Mouse (Mus musculus) spleen, postnatal 14 days (tissue): ENCODE data around the gene Stk17b.
A peak's percentile ranks its signal among the peaks of the same experiment; 100 is the strongest.
"Not testable (repeated sequence)": the region's sequence is repeated elsewhere in the genome, so short reads cannot be mapped to it uniquely, and the experiment has no call there.

ENCODE experiments used
- DNase-seq, 2 experiments: peaks; one replicate each; pipeline ENCODE4 v3.0.0; 2021 to 2022; ENCODE audit warnings: low spot score in 2 of 2

Gene Stk17b

DNA sequence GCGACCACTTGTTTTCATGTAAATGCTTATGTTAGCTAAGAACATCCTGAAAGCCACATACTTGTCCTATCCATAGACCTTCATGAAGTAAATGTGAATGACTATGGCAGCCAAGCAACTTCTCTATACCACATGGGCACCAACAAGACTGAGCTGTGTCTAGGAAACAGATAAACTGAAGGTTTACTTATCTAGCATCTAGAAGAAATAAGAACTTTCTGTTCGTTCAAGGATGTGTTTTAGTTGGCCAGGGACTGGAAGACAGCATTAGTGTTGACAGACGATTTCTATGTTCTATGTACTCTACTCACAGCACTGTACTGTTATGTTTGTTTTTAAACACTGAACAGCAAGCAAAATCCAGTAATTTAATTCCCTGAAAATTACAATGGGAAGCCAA lies 2.9 kb downstream of the Stk17b start:
- DNase-seq: no peak

DNA sequence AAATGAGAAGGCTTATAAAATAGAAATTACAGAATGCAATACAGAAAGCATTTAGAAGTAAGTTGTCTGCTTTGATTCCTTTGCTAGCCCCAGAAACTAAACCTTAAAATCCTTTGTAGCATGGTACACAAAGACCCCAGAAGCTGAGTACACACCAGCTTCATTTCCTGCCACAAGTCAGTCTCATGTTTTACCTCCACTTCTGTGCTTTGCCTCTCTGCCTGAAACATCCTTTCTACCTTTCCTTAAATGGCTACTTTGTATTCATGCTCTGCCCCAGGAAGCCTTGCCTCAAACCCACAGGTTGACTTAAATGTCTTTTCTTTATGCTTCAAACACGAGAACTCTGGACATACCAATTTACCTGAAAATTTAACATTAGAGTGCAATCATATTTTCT lies 3.7 kb downstream of the Stk17b start:
- no peak for DNase-seq

DNA sequence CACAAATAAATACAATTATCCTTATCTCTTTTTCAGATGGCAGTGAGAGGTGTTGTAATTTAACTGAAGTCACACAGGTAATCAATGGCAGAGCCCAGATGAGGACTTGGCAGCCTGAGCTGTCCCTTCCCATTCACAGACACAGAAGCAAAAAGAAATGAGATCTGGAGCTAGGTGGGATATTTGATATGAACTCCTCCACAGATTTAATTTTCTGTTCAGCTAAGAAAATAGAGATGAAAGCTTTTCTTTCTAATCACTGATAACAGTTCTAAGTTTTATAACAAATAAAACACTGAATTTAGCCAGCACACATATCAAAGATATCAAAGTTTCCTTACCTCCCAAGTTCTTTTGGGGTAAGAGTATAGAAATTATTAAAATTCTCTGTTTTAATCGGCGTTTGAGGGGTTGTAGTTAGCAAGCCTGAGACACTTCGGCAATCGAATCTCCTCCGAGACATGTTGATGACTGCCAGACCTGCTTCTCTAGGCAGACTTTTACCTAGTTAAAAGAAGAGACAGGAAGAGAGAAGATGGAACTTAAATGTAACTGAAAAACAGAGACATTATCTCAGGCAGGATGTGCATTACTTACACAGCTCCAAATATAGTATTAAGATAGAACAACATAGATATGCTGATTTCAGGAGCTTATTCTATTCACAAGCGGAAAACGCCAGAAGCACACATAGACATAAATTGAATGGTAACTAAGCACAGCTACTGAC lies 8.7 kb downstream of the Stk17b start:
- DNase-seq: no peak

DNA sequence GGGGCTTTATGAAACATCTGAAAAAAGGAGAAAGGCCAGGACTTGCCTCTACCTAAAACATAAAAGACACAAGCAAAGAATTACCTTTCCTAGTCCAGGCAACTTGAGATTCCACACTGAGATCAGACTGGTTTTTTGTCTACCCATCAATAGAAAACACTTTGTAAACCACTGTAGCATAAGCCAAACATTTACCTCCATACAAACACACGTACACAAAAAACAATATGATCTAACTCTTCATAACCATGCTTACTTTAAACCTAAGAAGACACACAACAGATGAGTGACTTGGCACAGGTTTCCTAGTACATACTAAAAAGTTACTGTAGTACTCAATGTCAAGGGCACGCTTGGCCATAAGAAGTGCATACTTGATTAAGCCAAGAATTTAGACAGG lies 9.5 kb downstream of the Stk17b start:
- DNase-seq: no peak

DNA sequence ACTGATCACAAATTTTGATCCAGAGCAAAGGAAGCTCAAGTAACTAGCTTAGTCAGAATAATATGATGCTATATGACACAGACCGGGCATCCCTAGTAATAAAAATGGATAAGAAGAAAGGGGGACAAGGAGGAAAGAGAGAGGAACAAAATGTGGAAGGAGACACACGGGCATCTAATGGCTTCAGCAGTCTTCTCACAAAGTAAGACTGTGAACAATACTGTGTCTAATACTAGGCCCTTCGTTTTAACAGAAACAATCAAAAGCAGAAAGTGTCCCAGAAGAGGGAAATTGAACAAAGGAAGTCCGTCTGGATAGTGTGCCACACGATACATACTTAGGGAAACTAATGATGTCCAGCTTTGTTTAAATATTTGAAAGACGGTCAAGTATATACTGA lies 10.0 kb downstream of the Stk17b start:
- no peak for DNase-seq

DNA sequence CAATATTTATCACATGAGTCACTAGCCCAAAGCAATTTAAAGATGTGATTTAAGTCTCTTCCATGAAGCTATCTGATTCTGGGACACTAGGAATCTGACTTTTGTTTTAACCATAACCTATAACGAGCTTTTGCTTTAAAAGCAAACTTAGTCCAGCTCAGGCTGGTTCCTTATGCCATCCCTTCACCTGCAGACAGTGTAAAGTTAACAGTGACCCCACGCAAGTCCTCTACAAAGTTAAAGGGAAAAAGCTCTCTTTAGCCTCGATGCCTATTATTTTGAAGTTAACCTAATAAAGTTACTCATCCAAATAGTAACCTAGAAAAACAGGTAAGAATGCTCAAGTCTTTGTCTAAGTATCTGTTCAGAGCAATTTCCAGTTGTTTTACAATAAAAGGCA lies 10.5 kb downstream of the Stk17b start:
- DNase-seq: no peak

DNA sequence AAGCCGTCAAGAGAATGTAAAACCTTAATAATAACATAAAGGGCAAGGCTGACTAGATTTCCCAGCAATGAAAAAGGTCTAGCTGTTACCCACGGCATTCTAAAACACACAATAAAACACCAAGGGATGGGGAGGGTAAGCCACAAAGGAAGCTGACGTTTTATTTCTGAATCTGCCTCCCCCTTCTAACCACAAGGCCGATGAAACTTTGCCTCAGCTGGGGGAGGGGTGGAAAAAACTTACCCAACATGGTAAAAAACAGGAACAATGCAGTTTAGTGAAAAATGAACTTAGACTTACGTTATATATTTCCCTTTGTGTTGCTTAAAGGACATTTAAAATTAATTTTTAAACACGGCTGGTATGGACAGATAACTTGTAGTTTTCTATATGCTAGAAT lies 11.0 kb downstream of the Stk17b start:
- peak; percentile 36 to 59 for DNase-seq

DNA sequence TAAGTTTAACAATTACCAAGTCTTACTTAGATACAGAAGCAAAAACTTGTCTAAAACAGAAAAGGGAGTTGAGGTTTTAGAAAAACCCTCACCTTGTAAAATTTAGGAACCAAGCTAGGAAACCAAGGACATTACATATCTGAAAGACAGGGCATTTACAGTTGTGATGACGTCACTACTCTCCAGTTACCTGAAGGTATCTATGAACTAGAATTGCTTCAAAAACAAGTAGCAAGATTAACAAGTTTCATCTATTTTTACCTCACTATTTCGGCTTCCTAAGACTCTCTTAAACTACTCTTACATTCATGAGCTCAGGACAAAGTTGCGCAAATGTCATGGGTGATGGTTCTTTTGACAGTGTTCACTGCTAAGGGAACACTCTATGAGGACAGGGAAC lies 12.1 kb downstream of the Stk17b start:
- DNase-seq: no peak

DNA sequence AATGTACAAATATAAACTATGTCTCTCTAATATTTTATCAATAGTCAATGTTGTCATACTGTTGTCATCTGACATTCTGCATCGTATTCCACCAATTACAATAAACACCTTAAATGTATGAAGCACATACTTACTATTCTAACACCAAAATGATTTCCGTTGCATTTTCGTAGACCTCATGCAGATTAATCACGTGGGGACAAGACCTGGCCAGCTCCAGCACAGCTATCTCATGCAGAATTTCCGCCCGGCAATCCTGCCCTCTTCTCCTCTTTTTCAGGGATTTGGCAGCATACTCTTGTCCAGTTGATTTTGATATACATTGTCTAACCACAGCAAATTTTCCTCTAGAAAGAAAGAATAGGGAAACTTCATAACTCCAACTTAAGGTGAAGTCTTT lies 13.5 kb downstream of the Stk17b start:
- DNase-seq: no peak

DNA sequence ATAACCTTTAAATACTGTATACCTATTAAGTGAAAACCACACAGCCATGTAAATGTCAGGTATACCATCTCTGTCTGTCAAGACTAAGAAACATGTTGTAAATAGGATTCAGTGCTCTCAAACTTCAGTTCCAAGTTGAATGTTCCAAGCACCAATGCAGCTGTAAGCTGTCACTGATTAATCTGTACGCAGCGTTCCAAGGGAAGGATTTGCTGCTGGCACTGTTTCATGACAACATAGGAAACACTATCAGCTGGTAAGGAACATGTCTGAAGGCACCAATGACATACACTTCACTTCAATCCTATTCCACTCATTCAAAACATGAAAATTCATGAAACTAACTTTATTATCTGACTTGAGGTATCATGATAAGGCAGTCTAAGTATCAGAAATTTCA lies 18.9 kb downstream of the Stk17b start:
- DNase-seq: no peak

DNA sequence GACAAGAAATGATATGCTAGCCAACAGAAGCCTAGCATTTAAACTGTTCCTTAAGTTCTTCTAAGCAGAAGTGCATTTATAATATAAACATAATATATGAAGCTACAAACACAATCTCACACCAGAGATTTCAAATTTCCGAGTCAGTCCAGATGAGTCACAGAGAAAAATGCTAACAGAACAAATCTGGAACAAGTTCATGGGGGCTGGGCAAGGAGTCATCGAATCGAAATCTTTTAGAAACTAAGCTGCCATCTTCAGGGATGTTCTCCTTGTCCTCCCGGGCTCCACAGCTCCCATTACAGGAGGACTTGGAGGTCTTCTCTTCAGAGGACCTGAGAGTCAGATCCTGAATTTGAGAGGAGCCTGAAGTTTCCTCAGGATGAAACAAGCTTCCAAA lies 27.7 kb downstream of the Stk17b start:
- no peak for DNase-seq

DNA sequence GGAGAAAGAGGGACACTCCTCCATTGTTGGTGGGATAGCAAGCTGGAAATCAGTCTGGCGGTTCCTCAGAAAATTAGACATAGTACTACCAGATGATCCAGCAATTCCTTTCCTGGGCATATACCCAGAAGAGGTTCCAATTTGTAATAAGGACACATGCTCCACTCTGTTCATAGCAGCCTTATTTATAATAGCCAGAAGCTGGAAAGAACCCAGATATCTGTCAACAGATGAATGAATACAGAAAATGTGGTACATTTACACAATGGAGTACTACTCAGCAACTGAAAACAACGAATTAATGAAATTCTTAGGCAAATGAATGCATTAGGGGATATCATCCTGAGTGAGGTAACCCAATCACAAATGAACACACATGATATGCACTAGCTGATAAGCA lies 31.5 kb downstream of the Stk17b start:
- DNase-seq: not testable (repeated sequence)

DNA sequence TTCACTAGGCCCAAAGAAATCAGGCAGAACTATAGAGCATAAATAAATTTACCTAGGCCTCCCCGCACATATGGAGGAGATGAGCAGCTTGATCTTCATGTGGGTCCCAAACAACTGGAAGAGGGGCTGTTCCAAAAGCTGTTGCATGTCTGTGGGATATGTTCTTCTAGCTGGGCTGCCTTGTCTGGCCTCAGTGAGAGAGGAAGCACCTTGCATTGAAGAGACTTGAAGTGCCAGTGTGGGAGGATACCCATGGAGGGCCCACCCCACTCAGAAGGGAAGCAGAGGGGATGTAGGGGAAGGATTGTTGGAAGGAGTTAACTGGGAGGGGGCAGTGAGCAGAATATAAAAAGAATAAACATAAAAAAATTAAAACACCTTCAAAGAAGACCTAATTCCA lies 33.9 kb downstream of the Stk17b start:
- no peak for DNase-seq

DNA sequence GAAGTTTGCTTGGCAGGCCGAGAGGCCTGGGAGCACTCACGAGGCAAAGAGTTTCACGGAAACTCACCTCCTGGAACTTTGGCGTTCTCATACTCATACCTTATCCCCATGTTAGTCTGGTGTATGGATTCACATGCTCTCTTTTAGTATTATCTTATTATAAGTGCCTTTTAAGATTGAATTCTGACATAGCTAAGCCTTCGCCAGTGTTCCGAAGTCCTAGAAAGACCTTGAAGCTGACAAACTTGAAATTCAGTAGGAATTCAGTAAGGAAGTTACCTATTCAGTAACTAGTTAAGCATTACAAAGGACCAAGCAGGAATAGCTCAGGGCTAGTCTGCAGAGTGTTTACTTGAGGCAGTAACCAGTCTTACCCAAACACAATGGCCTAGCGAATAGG lies 34.3 kb downstream of the Stk17b start:
- DNase-seq: not testable (repeated sequence)

DNA sequence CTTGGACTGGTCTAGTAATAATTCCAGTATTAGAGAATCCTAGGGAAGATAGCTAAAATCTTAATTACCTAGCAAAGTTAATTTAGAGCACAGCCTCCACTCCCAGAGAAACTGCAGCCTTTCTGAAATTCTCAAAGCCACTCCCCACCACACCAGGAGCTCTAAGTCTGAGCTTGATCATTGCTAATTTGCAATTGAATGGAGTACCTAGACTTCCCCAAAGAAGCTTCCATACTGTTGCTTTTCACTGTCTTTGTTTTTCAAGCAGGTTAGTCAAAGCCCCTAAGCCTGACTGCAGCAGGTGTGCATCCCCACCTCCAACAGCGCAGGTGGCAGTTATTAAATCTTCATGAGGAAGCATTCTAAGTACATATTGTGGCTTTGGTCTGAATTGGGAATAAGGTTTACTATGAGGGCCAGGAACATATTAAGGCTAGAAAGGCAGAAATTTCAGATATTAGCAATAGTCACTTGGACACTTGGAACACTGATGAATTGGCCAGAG lies 35.1 kb downstream of the Stk17b start:
- not testable (repeated sequence) for DNase-seq

DNA sequence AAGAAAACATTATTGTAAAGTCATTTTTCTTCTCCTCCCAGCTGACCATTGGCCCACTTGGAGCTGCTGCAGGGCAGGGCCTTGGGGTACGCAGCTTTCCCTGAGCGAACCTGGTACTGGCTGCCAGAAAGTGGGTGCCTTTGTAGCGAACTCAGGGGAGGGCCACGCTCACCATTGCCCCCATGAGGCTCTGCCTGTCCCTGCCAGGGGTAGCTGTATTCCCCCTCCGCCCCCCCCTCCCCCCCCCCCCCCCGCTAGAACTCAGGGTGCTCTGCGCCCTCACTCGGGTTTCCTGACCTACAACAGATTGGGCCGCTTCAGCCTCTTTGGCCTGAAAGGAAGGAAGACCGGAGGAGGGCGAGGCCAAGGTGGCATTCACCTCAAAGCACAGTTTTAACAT lies 36.5 kb downstream of the Stk17b start:
- DNase-seq: no peak

DNA sequence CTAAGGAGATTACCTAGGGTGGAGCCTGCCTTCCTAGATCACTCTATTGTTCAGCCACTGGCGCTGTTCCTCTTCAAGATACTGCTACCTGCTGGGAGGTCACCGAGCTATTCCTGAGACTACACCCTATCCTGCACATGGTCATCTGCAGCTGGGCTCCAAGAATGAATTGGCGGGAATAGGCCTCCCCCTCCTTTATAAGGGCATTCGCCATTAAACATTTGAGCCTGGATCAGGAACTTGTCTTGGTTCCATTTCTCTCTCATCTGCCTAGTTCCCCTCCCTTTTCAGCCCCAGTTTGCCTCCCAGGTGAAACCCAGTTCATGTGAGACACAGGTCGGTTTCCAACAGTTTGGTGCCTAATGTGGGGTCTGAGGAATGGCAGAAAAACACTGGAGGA lies 39.0 kb downstream of the Stk17b start:
- no peak for DNase-seq

DNA sequence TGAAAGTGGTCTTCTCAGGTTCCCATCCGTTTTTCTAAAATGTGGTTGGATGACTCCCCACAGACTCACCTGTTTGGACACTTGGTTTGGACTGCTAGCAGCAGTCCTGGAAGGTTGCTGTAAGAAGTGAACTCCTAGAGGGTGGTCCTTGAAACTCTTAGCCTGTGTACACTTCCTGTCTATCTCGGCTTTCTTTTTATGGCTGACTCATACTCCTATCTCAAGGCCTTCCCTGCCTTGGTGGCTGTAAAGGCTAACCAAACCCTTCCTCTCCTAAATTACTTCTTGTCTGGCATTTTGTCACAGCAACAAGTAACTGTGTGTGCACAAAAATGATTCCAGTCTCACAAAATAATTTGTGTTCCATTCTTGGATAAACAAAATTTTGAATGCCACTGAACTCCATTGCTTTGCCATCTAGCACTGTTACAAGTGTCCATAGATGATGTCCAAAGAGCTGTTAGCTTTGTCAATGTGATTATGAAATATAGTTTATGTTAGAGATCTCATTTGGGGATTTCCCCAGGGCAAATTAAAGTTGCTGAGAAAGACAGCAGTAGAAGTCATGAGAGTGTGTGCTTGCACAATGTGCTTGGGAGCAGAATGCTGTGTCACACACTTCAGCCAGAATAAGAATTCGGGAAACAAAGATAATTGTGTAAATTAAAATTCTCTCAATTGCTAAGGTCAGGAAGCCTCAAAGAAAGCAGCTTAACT lies 43.1 kb downstream of the Stk17b start:
- no peak for DNase-seq

DNA sequence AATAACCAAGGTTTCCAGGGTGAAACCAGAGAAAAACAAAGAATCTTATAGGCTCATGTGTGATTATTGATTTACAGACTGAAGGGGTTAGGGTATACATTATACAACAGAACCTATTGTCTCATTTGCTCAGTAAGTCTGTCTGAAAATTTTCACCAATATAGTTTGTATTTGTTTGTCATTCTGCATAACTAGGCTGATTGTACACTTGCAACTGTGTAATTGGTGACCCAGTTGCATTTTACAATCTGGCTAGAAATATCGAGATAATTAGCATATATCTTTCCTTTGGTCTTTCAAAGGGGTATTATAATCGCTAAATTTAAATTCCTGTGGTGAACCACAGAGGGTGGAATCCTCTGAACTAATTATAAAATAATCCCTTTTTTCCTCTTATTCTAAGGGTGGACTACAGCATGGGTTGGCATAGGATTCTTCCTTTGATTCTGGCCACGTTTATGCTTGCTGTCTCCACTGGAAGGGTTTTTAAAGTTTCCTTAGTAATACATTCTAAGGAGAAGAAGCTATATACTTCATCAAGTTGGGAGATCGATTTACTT lies 44.2 kb downstream of the Stk17b start:
- no peak for DNase-seq

DNA sequence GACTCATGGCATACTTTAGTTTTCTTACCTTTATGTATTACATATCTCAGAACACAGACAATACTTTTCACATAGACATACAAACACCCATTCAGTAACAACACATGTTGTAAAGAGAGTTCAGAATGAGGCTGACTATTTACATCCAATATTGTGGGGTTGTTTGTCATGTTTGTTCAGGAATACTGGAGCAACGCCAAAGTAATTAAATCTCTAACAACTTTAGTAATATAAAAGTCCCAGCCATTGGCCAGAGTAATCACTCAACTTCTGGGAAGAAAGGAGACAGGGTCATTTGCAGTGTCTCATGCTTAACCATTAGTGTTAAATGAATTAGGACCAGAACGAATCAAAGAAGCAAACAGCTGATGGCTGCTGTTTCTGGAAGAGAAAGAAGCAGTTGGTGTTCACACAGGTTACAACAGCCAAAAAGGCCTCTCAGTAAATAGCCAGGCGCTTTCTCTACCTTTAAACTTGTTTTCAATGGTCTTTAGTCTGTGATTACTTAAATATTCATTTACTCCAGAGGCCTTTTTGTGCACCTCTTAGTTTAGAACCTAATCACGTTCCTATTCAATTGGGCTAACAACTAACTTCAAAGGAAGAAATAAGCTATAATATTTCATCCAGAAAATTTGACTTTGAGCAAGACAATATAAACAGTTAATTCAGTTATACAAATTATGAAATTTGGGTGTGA lies 44.8 kb downstream of the Stk17b start:
- not testable (repeated sequence) for DNase-seq

DNA sequence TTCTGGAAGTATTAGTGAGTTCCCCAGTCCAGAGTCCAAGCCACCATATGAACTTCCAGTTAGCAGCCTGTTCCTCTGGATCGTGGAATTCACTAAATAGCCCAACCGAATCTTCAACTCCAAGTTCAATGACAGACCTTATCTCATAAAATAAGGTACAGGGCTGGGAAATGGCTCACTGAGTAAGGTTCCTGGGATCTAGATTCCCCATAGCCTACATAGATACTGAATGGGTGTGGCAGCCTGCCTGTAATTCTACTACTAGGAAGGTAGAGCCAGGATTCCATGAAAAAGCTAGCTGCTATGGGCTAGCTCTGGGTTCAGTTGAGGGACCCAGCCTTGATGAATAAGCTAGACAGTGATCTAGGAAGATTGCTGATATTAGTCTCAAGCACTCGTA lies 48.4 kb downstream of the Stk17b start:
- DNase-seq: no peak

DNA sequence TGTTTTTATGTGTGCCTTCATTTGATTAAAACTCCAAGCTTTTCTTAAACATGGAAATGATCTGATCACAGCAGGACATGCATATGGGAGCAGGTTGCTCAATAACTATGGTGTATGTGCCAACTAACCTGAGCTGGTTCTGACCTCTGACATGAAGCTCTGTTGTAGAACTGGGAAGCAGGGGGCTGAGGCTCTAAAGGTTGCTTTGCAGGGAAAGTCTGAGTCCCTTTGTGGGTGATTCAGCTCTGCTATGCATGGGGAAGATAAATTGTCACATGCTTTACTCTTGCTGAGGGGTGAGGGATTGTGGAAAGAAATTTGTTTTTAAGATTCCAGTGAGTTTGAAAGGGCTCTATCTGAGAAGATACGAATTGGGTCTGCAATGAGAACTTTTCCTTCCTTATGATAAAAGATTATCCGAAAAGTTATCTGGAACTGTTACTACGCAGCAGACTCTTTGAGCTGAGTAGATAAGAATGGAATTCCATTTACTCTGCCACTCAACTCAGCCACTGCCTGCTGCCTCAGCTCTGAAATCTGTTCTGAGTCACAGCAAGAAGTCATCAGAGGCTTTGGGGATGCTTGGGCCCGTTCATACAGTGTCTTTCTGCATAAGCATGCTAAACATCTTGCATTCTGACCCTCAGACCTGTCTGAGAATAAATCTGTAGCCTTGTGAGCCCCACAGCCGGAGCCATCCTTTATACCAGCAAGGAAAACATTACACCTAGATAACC lies 56.4 kb downstream of the Stk17b start:
- DNase-seq: no peak
